Mouse (Mus musculus) gastrocnemius, adult 2 months (tissue): ENCODE data around the gene Nectin4. TPM values are rescaled to one million over a fixed set of nuclear protein-coding genes. Genes with fewer than 3 reads are reported as not detected.
A peak's percentile ranks its signal among the peaks of the same experiment; 100 is the strongest.
"Not testable (repeated sequence)": the region's sequence is repeated elsewhere in the genome, so short reads cannot be mapped to it uniquely, and the experiment has no call there.

Source experiments
- DNase-seq: peaks from one replicate; pipeline ENCODE4 v3.0.0; 2022
- H3K27ac ChIP-seq: fragments of 200-600 bp; 2 replicates; pipeline ENCODE4 v1.8.1; 2022; ENCODE audit warnings: mild to moderate bottlenecking
- H3K4me3 ChIP-seq: fragments of 200-600 bp; 2 replicates; pipeline ENCODE4 v1.8.1; 2022; ENCODE audit warnings: mild to moderate bottlenecking, moderate library complexity
- CTCF ChIP-seq: fragments of 200-600 bp; IDR thresholded peaks from 2 replicates; pipeline ENCODE4 v1.8.1; 2022; ENCODE audit warnings: antibody characterized with exemption, mild to moderate bottlenecking, moderate library complexity
- intact Hi-C: fragments of 180-260 bp; cut with DNase I; formaldehyde crosslinking; loops from one replicate; pipeline ENCODE4 v1.15.1; 2025
- long read RNA-seq, 2 experiments: library from polyadenylated mRNA; stranded (forward); transcript quantifications; one replicate each; pipeline ENCODE4 v2.0.0; 2021
- total RNA-seq, 2 experiments: library from RNA; stranded (reverse); gene quantifications; 2 replicates each; pipeline ENCODE4 v1.2.3; 2021

Gene Nectin4
- total RNA-seq: under 1 TPM in 1 of 2 experiments, not detected in 1; 0.06 TPM
- long read RNA-seq, experiment 1: 0 reads
- long read RNA-seq, experiment 2: 0 reads

DNA sequence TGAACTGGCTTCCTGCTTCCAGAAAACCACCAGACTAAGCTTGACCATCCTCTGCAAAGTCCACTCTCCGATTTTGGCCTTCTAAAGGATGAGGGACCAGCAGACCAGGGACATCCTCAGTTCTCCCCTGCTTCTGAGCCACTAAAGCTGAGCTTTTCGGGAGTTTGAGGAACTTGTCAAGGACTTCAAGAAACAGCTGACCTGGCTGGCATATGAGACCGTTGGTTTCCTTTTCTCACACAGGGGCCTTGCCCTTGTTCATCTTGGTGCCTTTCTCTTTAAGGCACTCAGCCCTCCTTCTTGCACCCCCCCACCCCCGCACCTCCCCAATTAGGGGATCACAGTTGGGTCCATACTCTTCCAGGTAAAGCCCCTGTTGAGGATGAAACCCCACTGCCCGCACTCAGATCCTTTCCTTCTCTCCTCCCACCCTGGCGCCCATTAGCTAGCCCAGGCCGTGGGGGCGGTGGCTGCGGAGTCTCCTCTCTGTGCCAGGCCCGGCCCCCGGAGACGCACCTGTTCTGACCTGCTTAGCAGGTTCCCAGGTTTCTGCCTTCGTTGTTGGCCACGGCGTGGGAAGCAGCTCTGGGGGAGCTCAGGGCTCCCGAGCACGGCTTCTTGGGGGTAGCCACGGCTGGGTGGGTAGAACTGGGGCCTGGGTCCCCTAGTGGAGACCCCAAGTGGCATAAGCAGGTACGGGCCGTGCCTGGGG lies at the start of gene Nectin4:
Gene Nectin4 (plus strand): TSS at position 255 of the 712 bp plus-strand sequence.
- Histone ChIP-seq H3K27ac (no peak within 1 kb of the TSS), H3K4me3 (no peak within 1 kb of the TSS)
- DNase-seq: no peak
- no peak for TF ChIP-seq CTCF
- intact Hi-C loops: loop anchor here (10.0 kb wide), 1 partner anchor 195 kb away; no protein-coding TSS in a partner anchor

DNA sequence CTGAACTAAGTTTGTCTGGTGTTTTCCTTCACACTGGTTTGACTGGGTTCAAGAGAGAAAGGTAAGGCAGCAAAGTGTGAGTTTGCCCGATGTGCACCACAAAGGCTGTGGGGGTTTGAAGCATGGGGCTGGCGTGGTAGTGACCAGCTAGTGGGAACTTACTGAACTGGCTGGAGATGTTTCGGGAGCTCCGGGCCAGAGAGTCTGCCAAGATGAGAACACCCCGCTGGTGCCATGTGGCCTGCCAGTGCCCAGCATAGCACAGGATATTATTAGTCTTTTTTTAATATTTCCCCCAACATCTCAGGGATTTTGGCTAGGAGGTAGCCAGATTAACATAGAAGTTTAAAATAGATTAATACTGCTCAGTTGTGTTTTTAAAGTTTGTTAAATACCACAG lies 49.7 kb upstream of the Nectin4 start:
- Histone ChIP-seq H3K4me3 (peak overlapping the region; percentile 9), H3K27ac (peak overlapping the region; percentile 43)
- peak; percentile 48 for DNase-seq
- intact Hi-C loops: no loop called here
- no peak for TF ChIP-seq CTCF

DNA sequence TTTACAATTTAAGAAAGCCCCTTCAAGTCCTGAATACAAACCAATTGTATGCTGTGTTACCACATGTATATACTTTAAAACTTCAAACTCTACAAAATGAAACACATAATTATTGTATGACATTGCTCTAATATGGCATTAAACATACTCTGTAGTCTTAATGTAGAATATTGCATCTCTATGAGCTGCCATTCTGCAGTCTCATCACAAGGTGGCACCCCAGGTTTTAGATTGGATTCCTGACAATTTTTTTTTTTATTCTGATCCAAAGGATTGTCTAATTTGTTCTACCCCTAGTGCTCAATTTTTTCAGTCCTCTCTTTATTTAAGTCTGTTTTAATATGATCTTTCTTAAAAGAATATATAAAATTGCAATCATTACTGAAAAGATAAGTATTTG lies 48.5 kb upstream of the Nectin4 start:
- intact Hi-C loops: no loop called here
- no peak for DNase-seq
- Histone ChIP-seq H3K4me3 (no peak overlapping the region), H3K27ac (no peak overlapping the region)
- TF ChIP-seq CTCF: peak; percentile 76

DNA sequence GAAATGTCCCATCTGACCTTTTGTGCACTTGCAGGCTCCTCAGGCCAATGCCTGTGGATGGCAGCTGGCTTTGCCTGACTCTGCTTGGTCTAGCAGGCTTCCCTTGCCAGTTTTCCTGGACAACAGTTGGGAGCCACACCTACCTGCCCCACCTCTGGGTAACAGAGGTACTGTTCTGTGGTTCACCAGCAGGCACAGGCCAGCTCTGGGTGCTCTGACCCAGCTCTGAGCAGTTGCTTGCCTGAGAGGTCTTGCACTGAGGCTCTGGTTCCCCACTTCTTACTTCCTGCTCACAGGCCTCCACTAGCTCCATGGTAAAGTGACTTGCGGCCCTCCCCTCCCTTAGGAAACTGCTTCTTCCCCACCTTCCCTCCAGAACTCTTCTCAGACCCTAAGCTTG lies 47.9 kb upstream of the Nectin4 start:
- DNase-seq: no peak
- no peak for TF ChIP-seq CTCF
- Histone ChIP-seq H3K27ac (no peak overlapping the region), H3K4me3 (no peak overlapping the region)
- intact Hi-C loops: loop anchor here (2.0 kb wide), 2 partner anchors 37 to 157 kb away; no protein-coding TSS in a partner anchor

DNA sequence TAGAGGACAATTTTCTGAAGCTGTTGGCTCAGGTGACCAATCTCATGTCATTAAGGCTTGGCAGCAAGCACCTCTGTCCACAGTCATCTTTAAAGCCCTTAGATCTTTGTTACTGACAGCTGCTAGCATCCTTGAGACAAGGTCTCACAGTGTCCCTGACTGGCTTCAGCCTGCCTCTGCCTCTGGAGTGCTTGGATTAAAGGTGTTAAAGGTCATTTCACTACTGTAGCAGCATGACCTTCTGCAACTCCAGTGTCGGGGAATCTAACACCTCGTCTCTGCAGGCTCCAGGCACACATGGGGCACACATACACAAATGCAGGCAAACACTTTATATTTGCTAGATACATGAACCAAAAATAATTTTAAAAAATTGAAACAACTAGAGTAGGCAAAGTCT lies 44.3 kb upstream of the Nectin4 start:
- H3K27ac ChIP-seq: no peak overlapping the region
- H3K4me3 ChIP-seq: no peak overlapping the region
- no peak for TF ChIP-seq CTCF
- no peak for DNase-seq
- intact Hi-C loops: no loop called here

DNA sequence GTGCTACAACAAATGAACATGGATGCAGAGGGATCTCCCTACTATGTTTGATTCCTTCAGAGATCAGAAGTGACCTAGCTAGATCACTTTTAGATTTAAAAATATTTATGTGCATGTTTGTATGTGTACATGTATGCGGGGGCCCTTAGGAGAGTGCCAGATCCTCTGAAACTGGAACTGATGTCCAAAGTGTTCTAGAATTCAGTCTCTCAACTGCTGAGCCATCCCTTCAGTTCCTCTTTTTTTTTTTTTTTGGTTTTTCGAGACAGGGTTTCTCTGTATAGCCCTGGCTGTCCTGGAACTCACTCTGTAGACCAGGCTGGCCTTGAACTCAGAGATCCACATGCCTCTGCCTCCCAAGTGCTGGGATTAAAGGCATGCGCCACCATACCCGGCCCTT lies 43.3 kb upstream of the Nectin4 start:
- intact Hi-C loops, H3K4me3 ChIP-seq, DNase-seq, H3K27ac ChIP-seq: not testable (repeated sequence)

DNA sequence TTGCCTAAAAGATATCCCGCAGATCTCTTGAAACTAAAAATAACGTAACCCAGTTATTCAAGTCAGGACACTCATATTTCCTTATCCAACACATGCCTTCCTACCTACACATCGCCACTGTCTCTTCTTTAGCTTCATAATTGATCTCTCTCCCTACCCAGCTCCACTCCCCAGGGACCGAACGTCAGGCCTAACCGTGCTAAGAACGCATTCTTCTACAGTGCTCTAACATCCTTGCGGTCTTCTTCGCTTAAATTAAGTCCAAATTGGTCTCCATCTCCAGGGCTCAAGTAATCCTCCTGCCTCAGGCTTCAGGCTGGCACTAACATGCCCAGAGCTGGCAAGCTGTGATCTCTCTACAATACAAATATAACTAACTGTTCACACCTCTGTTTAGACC lies 41.7 kb upstream of the Nectin4 start:
- intact Hi-C loops: loop anchor here (2.0 kb wide), 1 partner anchor 33 kb away; the partner anchor contains the start of gene Ufc1
- DNase-seq: no peak
- no peak for TF ChIP-seq CTCF
- peak overlapping the region; percentile 97 for H3K27ac ChIP-seq
- peak overlapping the region; percentile 83 for H3K4me3 ChIP-seq

DNA sequence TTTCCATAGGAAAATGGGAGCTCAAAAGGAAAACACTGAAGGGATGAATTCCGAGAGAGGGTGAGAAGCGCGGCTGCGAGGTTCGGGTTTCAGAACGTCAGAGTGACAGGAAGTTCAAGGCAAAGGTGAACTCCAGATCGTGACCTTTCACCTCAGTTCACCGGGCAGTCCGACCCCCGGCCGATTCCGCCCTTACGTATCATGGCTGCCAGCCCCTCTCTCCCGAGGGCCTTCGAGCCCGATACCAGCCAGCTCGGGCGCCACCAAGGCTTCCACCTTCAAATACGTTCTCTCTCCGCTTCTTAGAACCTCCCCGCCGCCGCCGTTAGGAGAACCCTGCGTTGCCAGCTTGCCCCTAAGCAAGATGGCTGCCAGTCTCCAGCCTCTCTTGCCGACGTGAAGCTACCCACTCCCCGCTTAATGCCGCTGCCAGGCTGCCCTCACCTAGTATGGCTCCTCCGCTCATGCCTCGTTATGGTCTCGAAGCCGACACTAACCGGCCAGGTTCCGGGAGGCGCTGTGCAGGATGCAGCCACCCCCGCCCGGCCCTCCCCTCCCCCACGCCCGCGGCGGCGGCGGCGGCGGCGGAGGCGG lies 41.0 kb upstream of the Nectin4 start, which contains the start of gene Dedd:
Gene Dedd (plus strand): TSS at position 307 of the 594 bp plus-strand sequence.
- peak within 1 kb of the TSS; percentile 97 for H3K27ac ChIP-seq
- peak within 1 kb of the TSS; percentile 83 for H3K4me3 ChIP-seq
- peak; percentile 93 for DNase-seq
- peak; percentile 10; the same call in 1 of the 2 replicates for TF ChIP-seq CTCF
- intact Hi-C loops: loop anchor here (1.0 to 2.0 kb wide), 2 partner anchors 16 to 34 kb away; partner anchors contain the start of genes Nit1, Pfdn2 and Ufc1

DNA sequence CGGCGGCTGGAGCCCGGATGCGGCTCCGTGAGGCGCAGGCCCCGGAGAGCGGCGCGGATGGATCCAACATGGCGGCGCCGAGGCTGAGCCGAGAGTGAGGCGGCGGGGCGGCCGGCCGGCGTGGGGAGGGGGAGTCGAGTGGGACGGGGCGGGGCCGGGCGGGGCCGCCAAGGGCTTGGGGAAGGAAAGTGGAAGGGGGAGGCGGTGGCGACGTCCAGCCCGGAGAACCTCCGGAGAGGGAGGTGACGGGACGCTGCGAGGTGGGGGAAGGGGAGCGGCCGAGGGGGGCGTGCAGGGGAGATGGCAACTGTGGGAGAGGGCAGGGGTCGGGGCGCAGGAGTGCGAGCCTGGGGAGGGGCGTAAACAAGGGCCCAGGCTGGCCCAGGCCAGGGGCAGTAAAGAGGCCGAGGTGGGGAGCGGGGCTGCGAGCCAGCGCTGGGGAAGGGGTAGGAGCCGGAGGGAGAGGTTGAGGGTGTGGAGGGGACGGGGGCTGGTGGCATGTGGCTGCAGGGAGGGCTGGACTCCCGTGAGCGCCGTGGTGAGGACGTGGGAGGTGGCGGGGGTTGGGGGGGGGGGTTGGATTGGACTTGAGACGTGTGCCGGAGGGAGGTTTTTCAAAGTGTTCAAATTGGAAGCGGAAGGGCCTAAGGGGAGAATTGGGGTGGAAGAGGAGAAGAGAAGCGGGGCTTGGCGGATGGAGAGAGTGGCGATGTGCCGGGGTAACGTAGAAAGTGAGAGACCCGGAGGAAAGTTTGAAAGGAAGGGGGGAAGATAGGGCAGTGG lies 40.3 kb upstream of the Nectin4 start:
- peak overlapping the region; percentile 83 for H3K4me3 ChIP-seq
- H3K27ac ChIP-seq: peak overlapping the region; percentile 97
- DNase-seq: peak; percentile 31
- no peak for TF ChIP-seq CTCF
- intact Hi-C loops: loop anchor here (1.0 to 2.0 kb wide), 2 partner anchors 16 to 35 kb away; partner anchors contain the start of genes Nit1, Pfdn2 and Ufc1

DNA sequence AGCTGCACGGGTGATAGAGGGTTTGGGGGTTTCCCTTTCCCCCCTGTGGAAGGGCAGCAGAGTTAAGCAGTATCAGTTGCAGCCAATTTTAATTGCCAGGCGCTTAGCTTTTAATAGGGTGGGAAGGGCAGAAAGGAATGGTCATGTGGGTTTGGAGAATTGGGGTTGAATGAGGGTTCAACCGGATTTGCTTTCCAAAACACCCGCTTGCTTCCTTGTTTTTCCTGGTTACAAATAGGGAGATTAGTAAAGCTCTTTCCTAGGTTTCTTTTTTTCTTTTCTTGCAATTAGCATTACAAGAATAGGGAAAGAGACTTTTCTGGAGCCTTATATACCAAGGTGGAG lies 39.7 kb upstream of the Nectin4 start:
- DNase-seq: no peak
- no peak for TF ChIP-seq CTCF
- H3K27ac ChIP-seq: peak overlapping the region; percentile 97
- intact Hi-C loops: no loop called here
- H3K4me3 ChIP-seq: peak overlapping the region; percentile 83

DNA sequence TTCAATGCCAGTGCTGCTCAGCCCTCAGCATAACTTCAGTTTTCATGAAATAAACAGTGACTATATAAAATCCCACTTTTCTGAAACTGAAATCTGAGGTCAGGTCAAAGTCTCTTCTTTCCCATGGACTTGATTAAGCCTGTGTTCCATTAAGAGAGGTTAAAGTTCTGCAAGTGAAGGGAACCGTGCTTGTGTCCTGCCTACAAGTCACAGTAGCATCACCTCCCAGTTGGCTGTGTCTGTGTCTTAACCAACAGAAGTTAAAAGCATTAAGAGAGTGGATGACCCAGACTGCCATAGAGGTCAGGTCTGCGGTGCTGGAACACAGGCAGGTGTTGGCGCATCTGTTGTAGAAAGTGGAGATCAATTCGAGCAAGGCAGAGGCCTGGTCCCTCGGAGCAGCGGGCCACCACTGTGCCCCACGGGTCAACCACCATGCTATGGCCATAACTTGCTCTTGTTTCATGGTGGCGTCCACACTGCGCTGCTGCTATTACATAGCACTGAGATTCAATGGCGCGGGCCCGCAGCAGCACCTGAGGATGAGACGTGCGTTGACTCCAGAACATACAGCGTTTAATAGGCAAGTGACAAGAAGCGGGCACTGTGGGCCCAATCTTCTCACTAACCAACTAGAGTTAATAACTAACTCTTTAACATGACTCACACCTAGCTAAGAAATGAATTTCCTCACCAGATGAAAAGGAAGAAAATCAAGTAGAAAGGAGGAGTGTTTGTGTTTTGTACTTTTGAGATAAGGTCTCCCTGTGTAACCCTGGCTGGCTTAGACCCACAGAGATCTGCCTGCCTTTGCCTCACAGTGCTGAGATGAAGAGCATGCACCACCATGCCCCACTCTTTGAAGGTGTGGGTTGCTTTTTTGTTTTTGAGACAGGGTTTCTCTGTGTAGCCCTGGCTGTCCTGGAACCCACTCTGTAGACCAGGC lies 27.4 kb upstream of the Nectin4 start:
- no peak for TF ChIP-seq CTCF
- DNase-seq: no peak
- H3K27ac ChIP-seq: no peak overlapping the region
- no peak overlapping the region for H3K4me3 ChIP-seq
- intact Hi-C loops: loop anchor here (10.0 kb wide), 1 partner anchor 228 kb away; the partner anchor contains the start of gene Cfap126
